Mouse (Mus musculus): ENCODE results near the gene Wdfy3.

GRCm38 (mm10) chr5:101845011-101845410 is 224.7 kb downstream of the Wdfy3 start:
- TF ChIP-seq ZC3H11A (IDR thresholded peaks at IDR 0.05; ENCODE audit: borderline replicate concordance, low read depth, low read length) (no peak), ZNF384 (IDR thresholded peaks at IDR 0.05; ENCODE audit: low read depth, low read length) (no peak)
